Mouse (Mus musculus): ENCODE measurements around the gene 0610030E20Rik. TPM values are rescaled to one million over a fixed set of nuclear protein-coding genes. Genes with fewer than 3 reads are reported as not detected.

The 0610030E20Rik gene
- 18.3 and 18.8 TPM in 2 replicates for polyA plus RNA-seq (2015; fragmentation: Nextera tagmentation; extraction: Ambion mirVana)

DNA sequence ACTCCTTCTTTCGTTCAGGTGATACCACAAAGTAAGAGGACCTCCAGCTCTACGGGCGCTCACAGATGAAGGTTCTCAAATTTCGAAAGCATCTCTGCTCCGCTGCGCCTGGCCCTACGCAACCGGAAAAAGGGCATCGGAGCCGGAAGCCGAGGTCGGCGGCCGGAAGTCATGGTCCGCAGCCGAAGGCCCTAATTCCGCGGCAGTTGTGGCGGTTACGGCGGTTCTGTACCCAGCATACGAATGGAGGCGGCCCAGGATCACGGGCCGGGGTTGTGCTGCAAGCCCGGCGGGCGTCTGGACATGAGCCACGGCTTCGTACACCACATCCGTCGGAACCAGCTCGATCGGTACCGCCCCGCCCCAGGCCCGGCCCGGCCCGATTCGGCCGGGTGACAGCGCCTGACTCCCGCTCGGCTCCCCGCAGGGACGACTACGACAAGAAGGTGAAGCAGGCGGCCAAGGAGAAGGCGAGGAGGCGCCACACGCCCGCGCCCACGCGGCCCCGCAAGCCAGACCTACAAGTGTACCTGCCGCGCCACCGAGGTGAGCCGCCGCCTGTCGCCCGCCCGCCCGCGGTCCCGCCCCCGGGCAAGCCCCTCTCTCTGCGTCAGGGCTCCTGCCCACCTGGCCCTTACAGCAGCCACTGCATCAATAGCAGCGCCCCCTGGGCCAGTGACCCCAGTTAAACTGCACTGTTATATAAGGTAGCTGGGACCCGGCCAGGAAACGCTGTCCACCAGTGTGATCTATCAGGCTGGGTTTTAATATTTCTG, at the start of gene 0610030E20Rik:
Gene 0610030E20Rik, plus strand, starts transcription at position 152 of the 776 bp plus-strand sequence.
- Histone ChIP-seq H3K4me1 (replicated peaks) (peaks cover 43% of the 10 kb centered on the region), H3K36me3 (peaks cover 24% of the 10 kb centered on the region), H3K4me3 (peak within 1 kb of the TSS; percentile 81), H3K4me2 (peak within 1 kb of the TSS; percentile 82), H3K9ac (peak within 1 kb of the TSS; percentile 75), H3K27me3 (no peaks in the 10 kb centered on the region), H3K27ac (replicated peaks) (peak within 1 kb of the TSS; percentile 89), H3K9me3 (no peaks in the 10 kb centered on the region)
- peak; percentile 73 for ATAC-seq (ENCODE audit: low FRiP score, low read depth)
- under 1% methylated on average over 72 of the region's 72 CpGs for WGBS

DNA sequence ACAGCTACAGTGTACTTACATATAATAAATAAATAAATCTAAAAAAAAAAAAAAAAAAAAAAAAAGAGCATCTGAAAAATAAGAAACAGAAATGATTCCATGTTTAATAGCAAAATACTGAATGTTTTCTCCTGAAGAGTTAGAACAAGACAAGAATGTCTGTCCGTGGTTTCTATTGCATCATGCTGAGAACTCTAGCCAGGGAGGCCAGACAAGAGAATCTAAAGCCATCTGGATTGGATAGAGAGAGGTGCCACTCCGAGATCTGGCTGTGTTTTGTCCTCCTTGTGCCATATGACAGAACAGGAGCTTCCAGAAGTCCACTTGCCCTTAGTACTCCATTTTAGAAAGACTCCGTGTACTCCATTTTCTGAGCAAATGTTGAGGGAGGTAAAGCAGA, 49.3 kb upstream of the 0610030E20Rik start:
- Histone ChIP-seq H3K9ac (no peak overlapping the region), H3K36me3 (no peaks in the 10 kb centered on the region), H3K9me3 (no peaks in the 10 kb centered on the region), H3K4me3 (no peak overlapping the region), H3K4me2 (no peak overlapping the region), H3K27me3 (no peaks in the 10 kb centered on the region), H3K4me1 (replicated peaks) (no peaks in the 10 kb centered on the region), H3K27ac (replicated peaks) (no peak overlapping the region)
- ATAC-seq (ENCODE audit: low FRiP score, low read depth): no peak
- WGBS: 87% methylated on average over 3 of the region's 3 CpGs

DNA sequence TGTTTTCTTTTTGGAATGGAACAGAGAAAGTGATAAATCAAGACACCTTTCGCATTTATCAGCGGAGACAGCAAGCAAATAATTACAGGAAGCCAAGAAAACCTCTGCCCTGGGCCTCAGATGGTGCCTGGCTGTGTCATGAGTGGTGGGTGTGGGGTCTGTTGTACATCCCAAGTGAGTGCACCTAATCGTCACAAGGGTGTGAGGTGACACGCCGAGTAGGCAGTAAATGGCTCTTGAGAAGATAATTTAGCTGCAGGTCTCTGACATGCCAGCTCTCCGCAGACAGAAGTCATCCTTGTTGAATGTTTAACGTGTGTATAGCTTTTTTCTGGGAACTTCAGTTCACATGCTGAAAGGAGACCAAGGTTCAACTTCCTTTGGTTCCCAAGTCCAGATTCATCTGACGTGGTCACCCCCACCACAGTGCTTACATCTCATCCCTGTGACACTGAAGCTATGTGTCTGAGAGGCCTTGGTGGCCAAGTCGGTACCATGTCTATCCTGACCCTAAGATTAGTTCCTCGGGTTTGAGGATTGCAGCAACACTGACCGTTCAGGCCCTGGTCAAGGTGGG, 44.7 kb upstream of the 0610030E20Rik start:
- no peaks in the 10 kb centered on the region for H3K27me3 ChIP-seq
- no peaks in the 10 kb centered on the region for H3K4me1 ChIP-seq (replicated peaks)
- WGBS: 92% methylated on average over 11 of the region's 11 CpGs
- no peak for ATAC-seq (ENCODE audit: low FRiP score, low read depth)
- no peak overlapping the region for H3K9ac ChIP-seq
- no peaks in the 10 kb centered on the region for H3K9me3 ChIP-seq
- no peak overlapping the region for H3K4me2 ChIP-seq
- H3K27ac ChIP-seq (replicated peaks): no peak overlapping the region
- no peaks in the 10 kb centered on the region for H3K36me3 ChIP-seq
- H3K4me3 ChIP-seq: no peak overlapping the region

DNA sequence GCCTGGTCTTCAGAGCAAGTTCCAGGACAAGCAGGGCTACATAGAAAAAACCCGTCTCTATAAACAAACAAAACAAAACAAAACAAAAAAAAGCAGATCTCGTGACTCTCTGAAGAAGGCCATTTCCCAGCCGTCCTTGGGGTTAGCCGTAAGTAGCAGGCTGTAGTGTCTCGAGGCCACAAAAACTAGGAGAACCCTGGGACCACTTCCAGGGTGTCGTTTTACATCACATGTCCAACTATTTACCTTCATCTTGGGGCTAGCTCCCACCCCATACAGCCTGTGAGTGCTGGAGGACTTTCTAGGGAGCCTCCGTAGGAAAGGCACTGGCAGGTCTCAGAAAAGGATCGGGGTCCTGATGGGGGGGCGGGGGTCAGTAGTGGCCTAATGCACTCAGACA, 43.6 kb upstream of the 0610030E20Rik start:
- Histone ChIP-seq H3K36me3 (no peaks in the 10 kb centered on the region), H3K9ac (no peak overlapping the region), H3K27me3 (no peaks in the 10 kb centered on the region), H3K4me3 (no peak overlapping the region), H3K9me3 (no peaks in the 10 kb centered on the region), H3K4me2 (no peak overlapping the region), H3K27ac (replicated peaks) (no peak overlapping the region), H3K4me1 (replicated peaks) (no peaks in the 10 kb centered on the region)
- WGBS: 62% methylated on average over 9 of the region's 9 CpGs
- no peak for ATAC-seq (ENCODE audit: low FRiP score, low read depth)

- H3K4me2 ChIP-seq: no peak overlapping the region
- 96% methylated on average over 3 of the region's 3 CpGs for WGBS
- no peak overlapping the region for H3K4me3 ChIP-seq
- no peaks in the 10 kb centered on the region for H3K27me3 ChIP-seq
- H3K4me1 ChIP-seq (replicated peaks): no peaks in the 10 kb centered on the region
- no peak overlapping the region for H3K27ac ChIP-seq (replicated peaks)
- H3K9me3 ChIP-seq: no peaks in the 10 kb centered on the region
- no peak for ATAC-seq (ENCODE audit: low FRiP score, low read depth)
- H3K36me3 ChIP-seq: peaks cover 9% of the 10 kb centered on the region; the same call in 1 of the 2 replicates
- no peak overlapping the region for H3K9ac ChIP-seq
Measured at GRCm38 (mm10) chr6:72312198-72312597, 34.9 kb upstream of the 0610030E20Rik start.

- WGBS: 89% methylated on average over 11 of the region's 11 CpGs
- H3K36me3 ChIP-seq: peaks cover 20% of the 10 kb centered on the region
- no peak for ATAC-seq (ENCODE audit: low FRiP score, low read depth)
Measured at GRCm38 (mm10) chr6:72313124-72313867, 33.8 kb upstream of the 0610030E20Rik start.

GRCm38 (mm10) chr6:72315384-72315783, 31.7 kb upstream of the 0610030E20Rik start:
- Histone ChIP-seq H3K4me2 (no peak overlapping the region), H3K9ac (no peak overlapping the region), H3K9me3 (no peaks in the 10 kb centered on the region), H3K4me1 (replicated peaks) (no peaks in the 10 kb centered on the region), H3K27ac (replicated peaks) (no peak overlapping the region), H3K4me3 (no peak overlapping the region), H3K27me3 (no peaks in the 10 kb centered on the region), H3K36me3 (peaks cover 40% of the 10 kb centered on the region)
- ATAC-seq (ENCODE audit: low FRiP score, low read depth): no peak
- 91% methylated on average over 2 of the region's 2 CpGs for WGBS

More at GRCm38 (mm10) chr6:72313124-72313867, 33.8 kb upstream of the 0610030E20Rik start:
- no peak overlapping the region for H3K4me2 ChIP-seq
- H3K4me1 ChIP-seq (replicated peaks): no peaks in the 10 kb centered on the region
- no peak overlapping the region for H3K4me3 ChIP-seq
- no peaks in the 10 kb centered on the region for H3K27me3 ChIP-seq
- no peak overlapping the region for H3K27ac ChIP-seq (replicated peaks)
- H3K9me3 ChIP-seq: no peaks in the 10 kb centered on the region
- H3K9ac ChIP-seq: no peak overlapping the region

- H3K9ac ChIP-seq: no peak overlapping the region
- H3K9me3 ChIP-seq: no peaks in the 10 kb centered on the region
- 100% methylated on average over 1 of the region's 1 CpGs for WGBS
- peaks cover 46% of the 10 kb centered on the region for H3K36me3 ChIP-seq
- no peaks in the 10 kb centered on the region for H3K4me1 ChIP-seq (replicated peaks)
- no peak overlapping the region for H3K27ac ChIP-seq (replicated peaks)
- no peaks in the 10 kb centered on the region for H3K27me3 ChIP-seq
- H3K4me2 ChIP-seq: no peak overlapping the region
- no peak for ATAC-seq (ENCODE audit: low FRiP score, low read depth)
- H3K4me3 ChIP-seq: no peak overlapping the region
Measured at GRCm38 (mm10) chr6:72316044-72316443, 31.1 kb upstream of the 0610030E20Rik start.

DNA sequence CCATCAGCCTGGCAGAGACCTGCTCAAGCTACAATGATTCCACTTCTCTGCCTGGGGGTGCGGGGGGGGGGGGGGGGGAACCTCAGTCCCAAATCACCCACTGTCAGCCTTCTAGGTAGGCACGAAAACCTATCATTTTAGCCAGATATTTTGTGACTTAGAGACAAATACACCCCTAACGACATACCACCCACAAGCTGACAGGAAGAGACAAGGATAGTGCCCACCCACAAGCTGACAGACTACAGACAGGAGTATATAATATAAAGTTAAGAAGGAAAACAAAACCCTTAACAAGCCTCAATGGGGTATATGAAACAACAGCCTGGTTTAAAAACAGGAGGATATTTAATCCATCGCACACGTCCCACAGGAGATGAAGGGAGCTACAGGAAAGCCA, 28.7 kb upstream of the 0610030E20Rik start:
- no peaks in the 10 kb centered on the region for H3K27me3 ChIP-seq
- H3K4me2 ChIP-seq: no peak overlapping the region
- no peak overlapping the region for H3K4me3 ChIP-seq
- H3K4me1 ChIP-seq (replicated peaks): no peaks in the 10 kb centered on the region
- H3K9ac ChIP-seq: no peak overlapping the region
- no peak overlapping the region for H3K27ac ChIP-seq (replicated peaks)
- ATAC-seq (ENCODE audit: low FRiP score, low read depth): no peak
- no peaks in the 10 kb centered on the region for H3K9me3 ChIP-seq
- WGBS: 85% methylated on average over 5 of the region's 5 CpGs
- peaks cover 64% of the 10 kb centered on the region for H3K36me3 ChIP-seq

GRCm38 (mm10) chr6:72319019-72319418, 28.1 kb upstream of the 0610030E20Rik start:
- Histone ChIP-seq H3K27ac (replicated peaks) (no peak overlapping the region), H3K36me3 (peaks cover 69% of the 10 kb centered on the region), H3K4me1 (replicated peaks) (no peaks in the 10 kb centered on the region), H3K4me3 (no peak overlapping the region), H3K9me3 (no peaks in the 10 kb centered on the region), H3K4me2 (no peak overlapping the region), H3K9ac (no peak overlapping the region), H3K27me3 (no peaks in the 10 kb centered on the region)
- no peak for ATAC-seq (ENCODE audit: low FRiP score, low read depth)
- whole genome bisulfite sequencing: 78% methylated on average over 11 of the region's 11 CpGs

GRCm38 (mm10) chr6:72322936-72323335, 24.2 kb upstream of the 0610030E20Rik start:
- H3K36me3 ChIP-seq: peaks cover 92% of the 10 kb centered on the region
- ATAC-seq (ENCODE audit: low FRiP score, low read depth): no peak
- no peaks in the 10 kb centered on the region for H3K4me1 ChIP-seq (replicated peaks)
- no peaks in the 10 kb centered on the region for H3K27me3 ChIP-seq
- no peak overlapping the region for H3K27ac ChIP-seq (replicated peaks)
- H3K4me3 ChIP-seq: no peak overlapping the region
- no peaks in the 10 kb centered on the region for H3K9me3 ChIP-seq
- H3K4me2 ChIP-seq: no peak overlapping the region
- 92% methylated on average over 3 of the region's 3 CpGs for WGBS
- H3K9ac ChIP-seq: no peak overlapping the region
